Mouse (Mus musculus): ENCODE results near the gene Fau. TPM values are rescaled to one million over a fixed set of nuclear protein-coding genes. Genes with fewer than 3 reads are reported as not detected.

Fau gene
- total RNA-seq (2023), result 1,000 to 10,000 TPM; 3,055 to 3,156 TPM

GRCm38 (mm10) chr19:6057313-6058096, at the start of gene Fau, which contains the start of gene Mrpl49:
Gene Fau, plus strand, starts transcription at chr19:6057844.
Gene Mrpl49, minus strand, starts transcription at chr19:6057785.

GRCm38 (mm10) chr19:6015511-6016315, 41.9 kb upstream of the Fau start, which contains the start of gene Capn1:
Gene Capn1, minus strand, starts transcription at chr19:6015897.

GRCm38 (mm10) chr19:6046294-6047153, 11.1 kb upstream of the Fau start, which contains the start of gene Syvn1:
Gene Syvn1, plus strand, starts transcription at chr19:6046576.

GRCm38 (mm10) chr19:6061021-6061533, 3.4 kb downstream of the Fau start, which contains the start of gene Znhit2:
Gene Znhit2, plus strand, starts transcription at chr19:6061192.

GRCm38 (mm10) chr19:6067724-6068415, 10.2 kb downstream of the Fau start, which contains the start of gene Tm7sf2:
Gene Tm7sf2, minus strand, starts transcription at chr19:6068373.

GRCm38 (mm10) chr19:6076564-6077393, 19.1 kb downstream of the Fau start, which contains the start of gene Vps51:
Gene Vps51, minus strand, starts transcription at chr19:6077231.

GRCm38 (mm10) chr19:6079983-6080480, 22.4 kb downstream of the Fau start, which contains the start of gene Tmem262:
Gene Tmem262, plus strand, starts transcription at chr19:6080033.

GRCm38 (mm10) chr19:6082156-6082555, 24.5 kb downstream of the Fau start, which contains the start of gene Gm28374:
Gene Gm28374, minus strand, starts transcription at chr19:6082256.

GRCm38 (mm10) chr19:6084478-6085248, 27.0 kb downstream of the Fau start, which contains the start of the genes Zfpl1 and Cdca5:
Gene Zfpl1, minus strand, starts transcription at chr19:6084956.
Gene Cdca5, plus strand, starts transcription at chr19:6084983.

GRCm38 (mm10) chr19:6094119-6094518, 36.5 kb downstream of the Fau start, which contains the start of gene AC131692.1:
Gene AC131692.1, plus strand, starts transcription at chr19:6094419.

GRCm38 (mm10) chr19:6105586-6105985, 47.9 kb downstream of the Fau start, which contains the start of gene Naaladl1:
Gene Naaladl1, plus strand, starts transcription at chr19:6105782.

Other genes with a start within 250 kb of the Fau start
- 100 to 1,000 TPM; 177 to 193 TPM for gene Frmd8, start 182.6 kb upstream of the Fau start, total RNA-seq (2023)
- 10 to 100 TPM; 22.3 to 23.2 TPM for gene Slc25a45, start 180.0 kb upstream of the Fau start, total RNA-seq (2023)
- 1 to 10 TPM; 4.9 to 6.1 TPM for gene Tigd3, start 163.7 kb upstream of the Fau start, total RNA-seq (2023)
- gene Dpf2, start 144.8 kb upstream of the Fau start, total RNA-seq (2023), result 100 to 1,000 TPM; 147 to 183 TPM
- gene Cdc42ep2, start 133.0 kb upstream of the Fau start, total RNA-seq (2023), result under 1 TPM in 1 of 2 experiments, not detected in 1; 0.52 TPM
- 10 to 100 TPM; 66.1 to 74.2 TPM for gene Pola2, start 93.6 kb upstream of the Fau start, total RNA-seq (2023)
- gene Slc22a20, start 71.7 kb upstream of the Fau start, total RNA-seq (2023), result not detected
- gene Capn1, start 41.9 kb upstream of the Fau start, total RNA-seq (2023), result 100 to 1,000 TPM; 165 to 174 TPM
- gene Syvn1, start 11.3 kb upstream of the Fau start, total RNA-seq (2023), result 10 to 100 TPM; 49.9 to 56.0 TPM
- gene Mrpl49, start 59 bp upstream of the Fau start, total RNA-seq (2023), result 10 to 100 TPM; 21.7 to 31.5 TPM
- gene Znhit2, start 3.3 kb downstream of the Fau start, total RNA-seq (2023), result 10 to 100 TPM; 16.1 to 20.1 TPM
- gene Tm7sf2, start 10.5 kb downstream of the Fau start, total RNA-seq (2023), result 10 to 100 TPM; 18.7 to 20.5 TPM
- 100 to 1,000 TPM; 107 to 113 TPM for gene Vps51, start 19.4 kb downstream of the Fau start, total RNA-seq (2023)
- not detected for gene Tmem262, start 22.2 kb downstream of the Fau start, total RNA-seq (2023)
- not detected for gene Gm28374, start 24.4 kb downstream of the Fau start, total RNA-seq (2023)
- gene Zfpl1, start 27.1 kb downstream of the Fau start, total RNA-seq (2023), result 10 to 100 TPM; 56.5 to 63.3 TPM
- gene Cdca5, start 27.1 kb downstream of the Fau start, total RNA-seq (2023), result 1 to 10 TPM; 1.7 to 3.6 TPM
- gene AC131692.1, start 36.6 kb downstream of the Fau start, total RNA-seq (2023), result not detected
- not detected for gene Naaladl1, start 47.9 kb downstream of the Fau start, total RNA-seq (2023)
- 10 to 100 TPM; 10.7 to 14.0 TPM for gene Sac3d1, start 60.8 kb downstream of the Fau start, total RNA-seq (2023)
- 10 to 100 TPM; 33.6 to 39.4 TPM for gene Snx15, start 70.5 kb downstream of the Fau start, total RNA-seq (2023)
- under 1 TPM in 1 of 2 experiments, not detected in 1; 0.95 TPM for gene Batf2, start 83.1 kb downstream of the Fau start, total RNA-seq (2023)
- 10 to 100 TPM; 24.3 to 25.9 TPM for gene Arl2, start 83.7 kb downstream of the Fau start, total RNA-seq (2023)
- gene Majin, start 126.5 kb downstream of the Fau start, total RNA-seq (2023), result not detected
- gene Gpha2, start 168.5 kb downstream of the Fau start, total RNA-seq (2023), result not detected
- 10 to 100 TPM; 20.3 to 31.1 TPM for gene Ppp2r5b, start 178.0 kb downstream of the Fau start, total RNA-seq (2023)
- 100 to 1,000 TPM; 171 to 195 TPM for gene Atg2a, start 183.8 kb downstream of the Fau start, total RNA-seq (2023)
- 10 to 100 TPM; 40.0 to 48.7 TPM for gene Ehd1, start 218.9 kb downstream of the Fau start, total RNA-seq (2023)
- 1 to 10 TPM; 5.8 to 7.4 TPM for gene Cdc42bpg, start 248.6 kb downstream of the Fau start, total RNA-seq (2023)

Data from T-cell, adult 66 days (primary cell).